Mouse (Mus musculus) bone marrow, adult 2 months (tissue): ENCODE data around the gene Csrp1.

Experiments
- CTCF ChIP-seq: fragments of 200-500 bp; IDR thresholded peaks from 2 replicates; pipeline ENCODE4 v1.5.1; 2011; ENCODE audit warnings: low read length, control low read depth; ENCODE audit not compliant: control insufficient read depth, insufficient read depth
- POLR2A ChIP-seq: fragments of 200-500 bp; IDR thresholded peaks from 2 replicates; pipeline ENCODE4 v1.6.1; 2011; ENCODE audit warnings: low read depth, mild to moderate bottlenecking, control low read depth, low read length, borderline replicate concordance; ENCODE audit not compliant: control insufficient read depth

DNA sequence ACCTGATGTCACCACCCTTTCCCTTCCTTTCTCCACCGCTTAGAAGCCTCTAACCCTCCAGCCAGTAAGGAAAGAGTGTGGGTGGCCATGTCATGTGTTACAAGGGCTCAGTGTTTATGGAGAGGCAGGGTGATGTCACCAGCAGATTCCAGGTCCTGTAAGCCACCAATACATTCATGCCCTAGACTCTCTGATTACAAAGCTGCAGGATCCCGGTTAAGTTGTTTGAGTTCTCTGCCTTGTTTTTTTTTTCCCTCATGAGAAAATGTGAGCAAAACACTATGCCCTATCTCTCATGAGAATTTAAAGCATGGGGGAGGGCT, 44.3 kb downstream of the Csrp1 start:
- TF ChIP-seq CTCF (no peak), POLR2A (no peak)
